Mouse (Mus musculus): ENCODE results near the gene Slc41a3. TPM values are rescaled to one million over a fixed set of nuclear protein-coding genes. Genes with fewer than 3 reads are reported as not detected.

Slc41a3 gene
- total and polyA plus RNA-seq, 3 experiments = 47.7 to 84.7 (median 51.0) TPM

DNA sequence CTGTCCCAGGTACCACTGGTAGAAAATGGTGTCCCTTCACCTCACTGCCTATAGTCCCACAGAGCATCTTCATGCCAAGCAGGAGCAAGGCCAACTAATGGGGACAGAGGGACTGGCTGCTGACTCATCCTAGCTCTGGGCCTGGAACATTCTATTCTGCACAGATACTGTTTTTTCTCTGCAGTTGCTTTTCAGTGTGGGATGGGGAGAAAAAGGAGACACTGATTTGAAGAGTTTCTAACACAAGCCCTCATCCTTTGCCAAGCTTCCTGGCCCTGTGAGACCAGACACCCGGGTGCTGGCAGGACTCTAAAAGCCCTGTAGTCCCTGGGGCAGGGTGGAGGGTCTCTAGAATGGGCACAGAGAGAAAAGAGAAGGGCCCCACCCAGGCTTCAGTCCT lies 91.2 kb downstream of the Slc41a3 start:
- Histone ChIP-seq H3K27me3 (ENCODE audit: insufficient read depth, low read length) (no peaks in the 10 kb centered on the region), H3K36me3 (replicated peaks) (peaks cover 59% of the 10 kb centered on the region), H3K4me1 (ENCODE audit: insufficient read depth, low read depth, low read length) (no peaks in the 10 kb centered on the region), H3K4me3 (ENCODE audit: low read depth, low read length) (no peak overlapping the region), H3K9me3 (replicated peaks) (no peaks in the 10 kb centered on the region)
- ATAC-seq (ENCODE audit: extremely low read depth, insufficient number of reproducible peaks, low FRiP score, poor library complexity, severe bottlenecking) = no peak
- DNase-seq (ENCODE audit: low spot score) = no peak
- TF ChIP-seq TAL1 (conservative IDR thresholded peaks at IDR 0.05; ENCODE audit: low read depth, low read length) = no peak
- TF ChIP-seq GATA2 (IDR thresholded peaks at IDR 0.05; ENCODE audit: borderline replicate concordance, low read depth, low read length) = no peak

Other genes with a start within 250 kb of the Slc41a3 start
- 23.3 and 24.9 TPM in 2 replicates for gene Zxdc, start 235.2 kb upstream of the Slc41a3 start, total RNA-seq (2014; fragmentation: Nextera tagmentation)
- 19.0 and 19.7 TPM in 2 replicates for gene Zxdc, start 235.2 kb upstream of the Slc41a3 start, total RNA-seq (2017)
- 32.5 and 36.2 TPM in 2 replicates for gene Zxdc, start 235.2 kb upstream of the Slc41a3 start, polyA plus RNA-seq (2012)
- not detected in 2 replicates for gene Cfap100, start 175.9 kb upstream of the Slc41a3 start, total RNA-seq (2014; fragmentation: Nextera tagmentation)
- gene Cfap100, start 175.9 kb upstream of the Slc41a3 start, total RNA-seq (2017) = 0.27 TPM in 1 of 2 replicates, not detected in the other
- not detected in 2 replicates for gene Cfap100, start 175.9 kb upstream of the Slc41a3 start, polyA plus RNA-seq (2012)
- not detected in 2 replicates for gene Klf15, start 142.1 kb upstream of the Slc41a3 start, total RNA-seq (2014; fragmentation: Nextera tagmentation)
- gene Klf15, start 142.1 kb upstream of the Slc41a3 start, total RNA-seq (2017) = 0.05 TPM in 1 of 2 replicates, not detected in the other
- gene Klf15, start 142.1 kb upstream of the Slc41a3 start, polyA plus RNA-seq (2012) = not detected in 2 replicates
- not detected in 2 replicates for gene Aldh1l1, start 118.3 kb upstream of the Slc41a3 start, total RNA-seq (2014; fragmentation: Nextera tagmentation)
- 0.05 TPM in 1 of 2 replicates, not detected in the other for gene Aldh1l1, start 118.3 kb upstream of the Slc41a3 start, total RNA-seq (2017)
- not detected in 2 replicates for gene Aldh1l1, start 118.3 kb upstream of the Slc41a3 start, polyA plus RNA-seq (2012)